Mouse (Mus musculus): Measurements from ENCODE around the gene H2afz. TPM values are rescaled to one million over a fixed set of nuclear protein-coding genes. Genes with fewer than 3 reads are reported as not detected.
"Not testable (repeated sequence)": the region's sequence is repeated elsewhere in the genome, so short reads cannot be mapped to it uniquely, and the experiment has no call there.

The H2afz gene
- total and polyA plus RNA-seq, 2 experiments from 2014 or later: 567 to 814 TPM

- WGBS: 71% methylated on average over 2 of the region's 2 CpGs
- Histone ChIP-seq H3K36me3 (ENCODE audit: insufficient read depth, low read length) (0 out of 2 replicates have a peak, but pooled peaks cover 3% of the 10 kb centered on the region), H3K4me1 (ENCODE audit: insufficient read depth, low read length) (peaks cover 3% of the 10 kb centered on the region; the same call in 1 of the 2 replicates), H3K9ac (replicated peaks; ENCODE audit: low read length) (no peak overlapping the region), H3K27me3 (ENCODE audit: insufficient read depth, low read length) (no peaks in the 10 kb centered on the region), H3K4me2 (ENCODE audit: low read depth, low read length) (no peak overlapping the region), H3K4me3 (ENCODE audit: low read length) (no peak overlapping the region), H3K27ac (no peak overlapping the region), H3K9me3 (ENCODE audit: low read length) (no peaks in the 10 kb centered on the region)
- ATAC-seq: no peak
- TF ChIP-seq CTCF (IDR thresholded peaks at IDR 0.05; ENCODE audit: low read depth): no peak
- no peak for DNase-seq (ENCODE audit: low spot score)
Measured at GRCm38 (mm10) chr3:137913093-137913492, 48.8 kb downstream of the H2afz start.

- DNase-seq (ENCODE audit: low spot score); ATAC-seq; H3K27ac ChIP-seq; H3K9ac ChIP-seq (replicated peaks; ENCODE audit: low read length); H3K4me2 ChIP-seq (ENCODE audit: low read depth, low read length); H3K27me3 ChIP-seq (ENCODE audit: insufficient read depth, low read length); H3K36me3 ChIP-seq (ENCODE audit: insufficient read depth, low read length); H3K4me3 ChIP-seq (ENCODE audit: low read length); H3K9me3 ChIP-seq (ENCODE audit: low read length); H3K4me1 ChIP-seq (ENCODE audit: insufficient read depth, low read length): not testable (repeated sequence)
- WGBS: no CpG with 5 or more reads among the region's 1 CpGs
Measured at GRCm38 (mm10) chr3:137914567-137914966, 50.3 kb downstream of the H2afz start.

Other genes with a start within 250 kb of the H2afz start
- 2.4 and 3.0 TPM in 2 replicates for gene Ddit4l, start 242.9 kb upstream of the H2afz start, total RNA-seq (2014; rRNA removed)
- gene Ddit4l, start 242.9 kb upstream of the H2afz start, polyA plus RNA-seq (2015; fragmentation: Nextera tagmentation; extraction: Ambion mirVana): 6.4 and 7.5 TPM in 2 replicates
- not detected in 2 replicates for gene Gm21962, start 193.0 kb upstream of the H2afz start, total RNA-seq (2014; rRNA removed)
- gene Gm21962, start 193.0 kb upstream of the H2afz start, polyA plus RNA-seq (2015; fragmentation: Nextera tagmentation; extraction: Ambion mirVana): not detected in 2 replicates
- gene Dnajb14, start 3.2 kb downstream of the H2afz start, total RNA-seq (2014; rRNA removed): 22.4 and 22.5 TPM in 2 replicates
- gene Dnajb14, start 3.2 kb downstream of the H2afz start, polyA plus RNA-seq (2015; fragmentation: Nextera tagmentation; extraction: Ambion mirVana): 19.2 and 21.9 TPM in 2 replicates
- gene Lamtor3, start 54.0 kb downstream of the H2afz start, total RNA-seq (2014; rRNA removed): 78.9 and 84.2 TPM in 2 replicates
- 108 and 112 TPM in 2 replicates for gene Lamtor3, start 54.0 kb downstream of the H2afz start, polyA plus RNA-seq (2015; fragmentation: Nextera tagmentation; extraction: Ambion mirVana)
- gene Dapp1, start 117.1 kb downstream of the H2afz start, total RNA-seq (2014; rRNA removed): 1.3 and 2.6 TPM in 2 replicates
- gene Dapp1, start 117.1 kb downstream of the H2afz start, polyA plus RNA-seq (2015; fragmentation: Nextera tagmentation; extraction: Ambion mirVana): 1.9 and 2.3 TPM in 2 replicates
- gene 1110002E22Rik, start 200.6 kb downstream of the H2afz start, total RNA-seq (2014; rRNA removed): 0.10 and 0.22 TPM in 2 replicates
- 0.05 and 0.09 TPM in 2 replicates for gene 1110002E22Rik, start 200.6 kb downstream of the H2afz start, polyA plus RNA-seq (2015; fragmentation: Nextera tagmentation; extraction: Ambion mirVana)
- gene Gm5105, start 202.9 kb downstream of the H2afz start, total RNA-seq (2014; rRNA removed): not detected in 2 replicates
- 0.11 and 0.18 TPM in 2 replicates for gene Gm5105, start 202.9 kb downstream of the H2afz start, polyA plus RNA-seq (2015; fragmentation: Nextera tagmentation; extraction: Ambion mirVana)

All from hindbrain, postnatal 0 days (tissue).